Mouse (Mus musculus): ENCODE data around the gene Nfrkb.

DNA sequence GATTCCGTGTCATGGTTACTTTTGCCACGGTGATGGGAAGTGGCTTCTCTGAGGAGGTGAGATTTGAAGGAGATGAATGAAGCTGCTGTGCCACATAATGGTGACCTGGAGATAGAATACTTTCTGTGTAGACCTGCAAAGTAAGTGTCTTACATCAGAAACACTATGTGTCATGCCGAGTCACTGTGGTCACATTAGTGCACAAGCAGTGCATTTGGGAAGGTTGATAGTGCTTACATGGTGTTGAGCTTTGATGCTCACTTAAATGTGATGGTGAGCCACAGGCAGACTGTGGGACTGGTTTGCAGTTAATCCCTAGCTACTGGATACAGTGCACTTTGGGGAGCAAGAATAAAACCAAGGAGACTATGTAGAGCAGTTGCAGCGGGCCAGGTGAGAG lies 26.2 kb downstream of the Nfrkb start:
- TF ChIP-seq POLR2A (IDR thresholded peaks at IDR 0.05; ENCODE audit: borderline replicate concordance, extremely low read depth, low read depth, low read length): no peak
- no peak for TF ChIP-seq CTCF (IDR thresholded peaks at IDR 0.05; ENCODE audit: insufficient read depth, low read length)
